Mouse (Mus musculus) left cerebral cortex, postnatal 10 days (tissue): Measurements from ENCODE around the gene Kidins220. TPM values are rescaled to one million over a fixed set of nuclear protein-coding genes. Genes with fewer than 3 reads are reported as not detected.

Source experiments
- DNase-seq, 2 experiments: peaks; one replicate each; pipeline ENCODE4 v3.0.0; 2021 to 2022; ENCODE audit warnings: low spot score in 2 of 2, mixed read lengths in 1 of 2; ENCODE audit errors: extremely low spot score in 1 of 2
- intact Hi-C: fragments of 180-260 bp; cut with DNase I; formaldehyde crosslinking; loops from one replicate; pipeline ENCODE4 v1.15.1; 2025
- total RNA-seq, 2 experiments: library from RNA; stranded (reverse); gene quantifications; 2 replicates each; pipeline ENCODE4 v1.2.3; 2021

The Kidins220 gene
- total RNA-seq, 2 experiments from 2014 or later, result 323 to 328 TPM

GRCm38 (mm10) chr12:25060901-25061300, 86.2 kb downstream of the Kidins220 start:
- no peak for DNase-seq
- intact Hi-C loops, result no loop called here

GRCm38 (mm10) chr12:25062264-25062663, 87.5 kb downstream of the Kidins220 start:
- DNase-seq, result no peak
- intact Hi-C loops, result no loop called here

- intact Hi-C loops, result no loop called here
- DNase-seq, result no peak
Observed at GRCm38 (mm10) chr12:25073374-25073773, 98.6 kb downstream of the Kidins220 start.

GRCm38 (mm10) chr12:25074344-25074743, 99.6 kb downstream of the Kidins220 start:
- intact Hi-C loops, result no loop called here
- DNase-seq, result no peak

GRCm38 (mm10) chr12:25083260-25084178, 108.8 kb downstream of the Kidins220 start:
- intact Hi-C loops, result no loop called here
- no peak for DNase-seq

GRCm38 (mm10) chr12:25086966-25087365, 112.2 kb downstream of the Kidins220 start:
- intact Hi-C loops, result no loop called here
- no peak for DNase-seq

- intact Hi-C loops, result no loop called here
Observed at GRCm38 (mm10) chr12:25089433-25089832, 114.7 kb downstream of the Kidins220 start.

GRCm38 (mm10) chr12:25092027-25092704, 117.4 kb downstream of the Kidins220 start:
- DNase-seq, result peak; percentile 85
- intact Hi-C loops, result loop anchor here (5.0 to 10.0 kb wide), 6 partner anchors 133 to 995 kb away; no protein-coding TSS in a partner anchor

More at GRCm38 (mm10) chr12:25089433-25089832, 114.7 kb downstream of the Kidins220 start:
- no peak for DNase-seq

GRCm38 (mm10) chr12:25092751-25093211, 118.1 kb downstream of the Kidins220 start:
- intact Hi-C loops, result loop anchor here (5.0 to 10.0 kb wide), 6 partner anchors 132 to 995 kb away; no protein-coding TSS in a partner anchor
- peak; percentile 46 to 68 for DNase-seq

GRCm38 (mm10) chr12:25093241-25093774, 118.6 kb downstream of the Kidins220 start:
- DNase-seq, result no peak
- intact Hi-C loops, result loop anchor here (5.0 to 10.0 kb wide), 6 partner anchors 131 to 994 kb away; no protein-coding TSS in a partner anchor

GRCm38 (mm10) chr12:25094621-25095521, 120.1 kb downstream of the Kidins220 start:
- intact Hi-C loops, result loop anchor here (2.0 to 10.0 kb wide), 10 partner anchors 66 to 1182 kb away; no protein-coding TSS in a partner anchor

GRCm38 (mm10) chr12:25095538-25095937, 120.8 kb downstream of the Kidins220 start:
- intact Hi-C loops, result loop anchor here (2.0 to 10.0 kb wide), 9 partner anchors 65 to 1181 kb away; no protein-coding TSS in a partner anchor
- no peak for DNase-seq

More at GRCm38 (mm10) chr12:25094621-25095521, 120.1 kb downstream of the Kidins220 start:
- DNase-seq, result no peak

- DNase-seq, result peak; percentile 97 to 99
- intact Hi-C loops, result loop anchor here (2.0 to 10.0 kb wide), 9 partner anchors 65 to 1181 kb away; no protein-coding TSS in a partner anchor
Observed at GRCm38 (mm10) chr12:25095974-25096639, 121.4 kb downstream of the Kidins220 start.

- intact Hi-C loops, result loop anchor here (5.0 to 10.0 kb wide), 7 partner anchors 128 to 758 kb away; no protein-coding TSS in a partner anchor
Observed at GRCm38 (mm10) chr12:25096640-25097051, 121.9 kb downstream of the Kidins220 start.

GRCm38 (mm10) chr12:25097052-25097209, 122.2 kb downstream of the Kidins220 start, which contains the start of gene Id2:
Gene Id2 (minus strand): TSS chr12:25097140.
- no peak for DNase-seq
- intact Hi-C loops, result loop anchor here (5.0 to 10.0 kb wide), 7 partner anchors 128 to 758 kb away; no protein-coding TSS in a partner anchor

More at GRCm38 (mm10) chr12:25096640-25097051, 121.9 kb downstream of the Kidins220 start:
- peak in 1 of 2 experiments; percentile 34 for DNase-seq

GRCm38 (mm10) chr12:25097210-25098160, 122.8 kb downstream of the Kidins220 start:
- intact Hi-C loops, result loop anchor here (5.0 to 10.0 kb wide), 7 partner anchors 127 to 757 kb away; no protein-coding TSS in a partner anchor
- peak in 1 of 2 experiments; percentile 25 for DNase-seq
